Mouse (Mus musculus): ENCODE measurements around the gene Cacna1h. TPM values are rescaled to one million over a fixed set of nuclear protein-coding genes. Genes with fewer than 3 reads are reported as not detected.

Gene Cacna1h
- polyA plus RNA-seq, 1 experiment from 2014 or later, result 2.1 TPM

DNA sequence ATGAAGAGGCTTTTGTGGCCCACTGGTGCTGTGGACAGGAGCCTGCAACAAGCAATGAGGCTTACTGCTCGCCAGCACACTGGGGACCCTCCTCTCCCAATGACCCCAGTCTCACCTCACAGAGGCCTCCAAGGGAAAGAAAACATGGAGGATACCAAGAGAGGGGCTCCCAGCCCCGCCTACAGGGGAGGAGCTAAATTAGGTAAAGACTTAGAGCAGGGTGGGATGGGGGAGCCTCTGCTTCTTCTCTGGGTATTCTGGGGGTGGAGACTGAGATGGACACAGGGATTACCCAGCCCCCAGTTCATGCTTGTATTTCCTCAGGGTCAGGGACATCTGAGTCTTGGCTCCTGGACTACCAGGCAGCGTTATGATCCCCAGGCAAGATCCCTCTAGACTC is 18.7 kb downstream of the Cacna1h start:
- Histone ChIP-seq H3K27me3 (ENCODE audit: low read depth, poor library complexity, severe bottlenecking) (no peaks in the 10 kb centered on the region), H3K4me1 (peaks cover 79% of the 10 kb centered on the region), H3K4me3 (peak overlapping the region; percentile 32; the same call in 1 of the 2 replicates), H3K27ac (replicated peaks) (peak overlapping the region; percentile 90), H3K36me3 (no peaks in the 10 kb centered on the region), H3K9me3 (replicated peaks) (no peaks in the 10 kb centered on the region)
- WGBS, result 47% methylated on average over 3 of the region's 3 CpGs
- no peak for DNase-seq (ENCODE audit: low spot score)

DNA sequence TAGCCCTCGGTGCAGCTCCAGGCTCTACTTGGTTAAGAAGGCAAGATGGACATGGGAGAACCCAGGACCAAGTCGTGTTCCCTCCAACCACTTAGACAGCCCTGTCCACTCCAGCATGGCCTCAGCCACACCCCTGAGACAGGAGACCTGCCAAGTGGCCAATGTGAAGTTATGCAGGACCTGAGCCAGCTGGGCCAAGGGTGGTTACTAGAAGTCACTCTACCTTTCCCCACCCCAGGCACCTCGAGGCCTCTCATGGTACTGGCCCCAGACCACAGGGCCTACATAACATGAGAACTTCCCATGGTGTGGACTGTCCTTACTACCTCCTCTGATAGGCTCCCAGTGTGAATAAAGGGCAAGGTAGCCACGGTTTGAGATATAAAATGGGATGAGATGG is 19.4 kb downstream of the Cacna1h start:
- no peaks in the 10 kb centered on the region for H3K36me3 ChIP-seq
- no peaks in the 10 kb centered on the region for H3K9me3 ChIP-seq (replicated peaks)
- H3K4me1 ChIP-seq, result peaks cover 79% of the 10 kb centered on the region
- WGBS, result 81% methylated on average over 4 of the region's 4 CpGs
- H3K27ac ChIP-seq (replicated peaks), result peak overlapping the region; percentile 90; the same call in 1 of the 2 replicates
- H3K4me3 ChIP-seq, result no peak overlapping the region
- no peaks in the 10 kb centered on the region for H3K27me3 ChIP-seq (ENCODE audit: low read depth, poor library complexity, severe bottlenecking)
- DNase-seq (ENCODE audit: low spot score), result no peak

DNA sequence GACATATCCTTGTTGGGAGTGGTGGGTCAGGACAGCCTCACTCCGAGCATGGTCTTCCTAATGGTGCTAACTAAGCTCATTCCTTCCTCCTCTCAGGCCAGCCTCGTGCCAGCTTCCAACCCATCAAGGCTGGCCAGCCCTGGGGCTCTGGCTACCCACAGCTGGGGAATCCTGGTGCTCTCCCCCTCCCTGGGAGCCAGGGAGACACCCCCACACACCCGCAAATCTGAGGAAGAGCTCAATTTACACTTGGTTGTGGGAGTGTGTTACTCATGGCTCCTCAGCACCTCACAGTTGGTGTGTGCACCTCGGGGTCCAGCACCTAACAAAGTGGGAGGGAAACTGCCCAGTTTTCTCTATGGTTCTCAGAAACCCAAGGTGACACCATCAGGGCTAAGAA is 22.3 kb downstream of the Cacna1h start:
- Histone ChIP-seq H3K36me3 (no peaks in the 10 kb centered on the region), H3K27ac (replicated peaks) (0 out of 2 replicates have a peak overlapping the region, but pooled peaks have one; percentile 42), H3K9me3 (replicated peaks) (no peaks in the 10 kb centered on the region), H3K4me1 (peaks cover 74% of the 10 kb centered on the region), H3K27me3 (ENCODE audit: low read depth, poor library complexity, severe bottlenecking) (0 out of 2 replicates have a peak, but pooled peaks cover 5% of the 10 kb centered on the region), H3K4me3 (no peak overlapping the region)
- no peak for DNase-seq (ENCODE audit: low spot score)
- 73% methylated on average over 4 of the region's 4 CpGs for WGBS

DNA sequence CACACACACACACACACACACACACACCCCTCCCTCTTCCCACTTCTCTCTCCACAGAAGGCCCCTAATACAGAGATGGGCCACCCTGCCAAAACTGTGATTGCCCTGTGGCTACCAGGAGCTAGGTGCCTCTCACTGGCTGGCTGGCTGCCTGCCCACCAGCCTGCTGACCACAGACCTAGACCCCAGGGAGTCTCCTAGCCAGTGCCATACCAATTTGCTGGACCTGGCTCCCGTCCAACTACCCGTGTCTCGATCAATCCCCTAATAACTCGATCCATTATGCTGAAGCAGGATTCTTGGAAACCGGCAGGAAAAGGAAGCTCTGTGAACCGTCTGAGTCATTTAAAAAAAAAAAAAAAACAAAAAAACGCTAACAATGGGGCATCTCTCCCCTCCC is 22.8 kb downstream of the Cacna1h start:
- H3K27ac ChIP-seq (replicated peaks), result no peak overlapping the region

DNA sequence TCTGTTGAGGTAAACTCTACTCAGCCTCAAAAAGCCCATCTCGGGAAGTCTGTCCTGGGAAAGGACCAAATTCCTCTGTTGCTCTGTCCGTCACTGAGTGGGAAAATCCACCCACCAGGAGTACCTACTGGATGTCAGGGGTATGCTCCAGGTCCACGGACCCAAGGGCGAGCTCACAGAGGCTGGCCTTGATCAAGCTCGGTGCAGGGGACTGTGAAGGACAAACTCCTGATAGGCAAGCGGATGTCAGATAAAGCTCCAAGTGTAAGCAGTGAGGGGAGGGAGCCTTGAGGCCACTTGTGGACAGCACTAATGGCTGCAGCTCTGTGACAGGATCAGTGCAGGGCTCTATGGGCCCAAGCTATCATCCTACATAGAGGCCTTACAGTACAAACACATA is 23.4 kb downstream of the Cacna1h start:
- Histone ChIP-seq H3K27ac (replicated peaks) (0 out of 2 replicates have a peak overlapping the region, but pooled peaks have one; percentile 52), H3K27me3 (ENCODE audit: low read depth, poor library complexity, severe bottlenecking) (0 out of 2 replicates have a peak, but pooled peaks cover 6% of the 10 kb centered on the region)

More for the DNA sequence above, 22.8 kb downstream of the Cacna1h start:
- no peak overlapping the region for H3K4me3 ChIP-seq
- H3K36me3 ChIP-seq, result no peaks in the 10 kb centered on the region
- 68% methylated on average over 7 of the region's 7 CpGs for WGBS
- 0 out of 2 replicates have a peak, but pooled peaks cover 5% of the 10 kb centered on the region for H3K27me3 ChIP-seq (ENCODE audit: low read depth, poor library complexity, severe bottlenecking)
- DNase-seq (ENCODE audit: low spot score), result no peak
- peaks cover 74% of the 10 kb centered on the region for H3K4me1 ChIP-seq
- no peaks in the 10 kb centered on the region for H3K9me3 ChIP-seq (replicated peaks)

DNA sequence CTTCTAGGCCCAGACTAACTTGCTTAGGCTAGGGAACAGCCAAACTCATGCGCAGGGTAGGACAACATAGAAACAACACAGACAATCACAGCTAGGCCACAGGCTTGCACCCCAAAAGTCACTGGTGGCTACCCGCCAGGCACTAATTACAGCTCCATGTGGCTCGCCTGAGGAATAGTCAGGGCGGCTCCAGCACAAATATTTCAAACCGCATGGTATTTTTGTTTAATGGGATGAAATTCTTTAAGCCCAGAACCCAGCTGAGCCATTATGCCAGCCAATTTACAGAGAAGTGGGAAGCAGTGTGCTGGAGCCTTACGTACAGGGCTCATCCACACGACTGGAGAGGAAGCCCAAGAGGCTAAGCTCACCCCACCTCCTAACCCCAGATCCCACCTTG is 24.0 kb downstream of the Cacna1h start:
- Histone ChIP-seq H3K36me3 (no peaks in the 10 kb centered on the region), H3K27me3 (ENCODE audit: low read depth, poor library complexity, severe bottlenecking) (peaks cover 12% of the 10 kb centered on the region; the same call in 1 of the 2 replicates), H3K9me3 (replicated peaks) (no peaks in the 10 kb centered on the region), H3K4me3 (no peak overlapping the region), H3K27ac (replicated peaks) (peak overlapping the region; percentile 52; the same call in 1 of the 2 replicates), H3K4me1 (peaks cover 74% of the 10 kb centered on the region)
- no peak for DNase-seq (ENCODE audit: low spot score)
- 76% methylated on average over 7 of the region's 7 CpGs for WGBS

More for the DNA sequence above, 23.4 kb downstream of the Cacna1h start:
- Histone ChIP-seq H3K9me3 (replicated peaks) (no peaks in the 10 kb centered on the region), H3K4me1 (peaks cover 74% of the 10 kb centered on the region), H3K4me3 (no peak overlapping the region), H3K36me3 (no peaks in the 10 kb centered on the region)
- 82% methylated on average over 6 of the region's 6 CpGs for WGBS
- DNase-seq (ENCODE audit: low spot score), result no peak

DNA sequence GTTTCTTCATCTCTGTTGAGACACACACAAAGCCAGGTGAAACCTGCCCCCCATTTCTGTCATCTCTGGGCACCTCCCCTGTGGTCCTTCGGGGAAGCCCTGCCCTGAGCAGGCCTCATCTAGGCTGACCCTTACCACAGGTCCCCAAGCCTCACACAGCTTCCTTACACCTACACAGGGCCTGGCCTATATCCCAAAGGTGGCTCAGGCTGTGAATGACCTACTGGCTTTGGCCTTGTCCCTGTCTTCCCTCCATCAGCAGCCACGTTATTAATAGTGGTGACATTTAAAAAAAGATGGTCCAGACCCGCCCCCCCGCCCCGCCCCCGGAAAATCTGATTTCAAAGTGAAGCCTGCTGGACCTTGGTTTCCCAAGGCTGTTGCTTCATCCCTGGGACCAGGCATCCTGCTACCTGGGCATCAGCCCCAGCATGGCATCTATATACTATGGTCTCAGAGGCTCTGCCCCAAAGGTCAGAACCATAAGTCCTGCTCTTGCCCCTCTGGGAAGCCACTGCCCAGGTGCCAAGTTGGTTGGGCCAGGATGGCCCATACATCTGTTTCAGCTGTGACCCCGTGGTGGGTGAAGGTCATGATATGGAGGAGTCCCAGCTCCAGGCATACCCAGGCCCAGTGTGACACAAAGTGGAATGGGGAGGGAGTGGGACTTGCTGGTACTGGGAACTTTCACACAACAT is 25.1 kb downstream of the Cacna1h start:
- 79% methylated on average over 7 of the region's 7 CpGs for WGBS
- no peaks in the 10 kb centered on the region for H3K9me3 ChIP-seq (replicated peaks)
- DNase-seq (ENCODE audit: low spot score), result no peak
- H3K4me1 ChIP-seq, result peaks cover 75% of the 10 kb centered on the region
- no peak overlapping the region for H3K27ac ChIP-seq (replicated peaks)
- H3K4me3 ChIP-seq, result no peak overlapping the region
- H3K27me3 ChIP-seq (ENCODE audit: low read depth, poor library complexity, severe bottlenecking), result peaks cover 24% of the 10 kb centered on the region
- H3K36me3 ChIP-seq, result no peaks in the 10 kb centered on the region

DNA sequence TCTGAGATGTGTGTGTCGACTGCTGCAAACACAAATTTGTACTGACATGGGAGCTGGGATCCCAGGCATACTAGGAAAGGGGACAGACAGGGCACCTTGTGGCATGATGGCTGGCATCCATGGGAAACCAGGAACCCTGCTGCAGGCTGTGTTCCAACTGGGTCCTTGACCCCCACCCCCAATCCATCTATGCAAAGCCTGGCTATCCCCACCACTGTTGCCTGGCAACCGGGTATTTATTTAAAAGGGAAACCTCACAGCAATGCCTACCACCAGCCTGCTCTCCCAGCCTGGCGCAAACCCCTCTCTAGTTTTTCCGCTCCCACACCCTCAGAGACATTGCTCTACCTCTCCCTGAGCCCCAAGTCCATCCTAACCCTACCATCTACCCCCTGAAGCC is 26.2 kb downstream of the Cacna1h start:
- Histone ChIP-seq H3K4me3 (no peak overlapping the region), H3K36me3 (no peaks in the 10 kb centered on the region), H3K9me3 (replicated peaks) (no peaks in the 10 kb centered on the region), H3K4me1 (peaks cover 82% of the 10 kb centered on the region), H3K27me3 (ENCODE audit: low read depth, poor library complexity, severe bottlenecking) (peaks cover 35% of the 10 kb centered on the region), H3K27ac (replicated peaks) (peak overlapping the region; percentile 84)
- 65% methylated on average over 4 of the region's 4 CpGs for WGBS
- no peak for DNase-seq (ENCODE audit: low spot score)

DNA sequence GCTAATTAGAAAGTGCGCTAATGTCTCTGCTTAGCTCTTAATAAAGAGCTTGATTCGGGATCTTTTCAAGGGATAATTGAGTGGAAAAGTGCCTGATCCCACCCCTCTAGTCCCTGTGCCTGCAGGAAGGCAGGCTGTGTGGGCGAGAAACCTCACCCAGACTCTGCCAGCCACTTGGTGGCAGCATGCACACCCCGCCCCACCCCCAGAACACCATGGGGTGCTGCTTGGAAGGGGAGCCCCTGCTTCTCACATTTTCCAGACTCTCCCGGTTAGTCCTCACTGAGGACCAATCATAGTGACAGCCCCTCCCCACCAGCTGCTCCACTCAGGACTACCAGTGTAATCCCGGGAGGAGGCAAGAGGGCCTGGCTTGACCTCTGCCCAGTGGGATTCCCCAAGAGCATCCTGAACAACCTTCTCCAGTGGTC is 27.6 kb downstream of the Cacna1h start:
- no peaks in the 10 kb centered on the region for H3K36me3 ChIP-seq
- peaks cover 47% of the 10 kb centered on the region for H3K27me3 ChIP-seq (ENCODE audit: low read depth, poor library complexity, severe bottlenecking)
- H3K27ac ChIP-seq (replicated peaks), result peak overlapping the region; percentile 84
- H3K4me1 ChIP-seq, result peaks cover 91% of the 10 kb centered on the region
- no peaks in the 10 kb centered on the region for H3K9me3 ChIP-seq (replicated peaks)
- WGBS, result 14% methylated on average over 6 of the region's 6 CpGs
- no peak for DNase-seq (ENCODE audit: low spot score)
- peak overlapping the region; percentile 17; the same call in 1 of the 2 replicates for H3K4me3 ChIP-seq

DNA sequence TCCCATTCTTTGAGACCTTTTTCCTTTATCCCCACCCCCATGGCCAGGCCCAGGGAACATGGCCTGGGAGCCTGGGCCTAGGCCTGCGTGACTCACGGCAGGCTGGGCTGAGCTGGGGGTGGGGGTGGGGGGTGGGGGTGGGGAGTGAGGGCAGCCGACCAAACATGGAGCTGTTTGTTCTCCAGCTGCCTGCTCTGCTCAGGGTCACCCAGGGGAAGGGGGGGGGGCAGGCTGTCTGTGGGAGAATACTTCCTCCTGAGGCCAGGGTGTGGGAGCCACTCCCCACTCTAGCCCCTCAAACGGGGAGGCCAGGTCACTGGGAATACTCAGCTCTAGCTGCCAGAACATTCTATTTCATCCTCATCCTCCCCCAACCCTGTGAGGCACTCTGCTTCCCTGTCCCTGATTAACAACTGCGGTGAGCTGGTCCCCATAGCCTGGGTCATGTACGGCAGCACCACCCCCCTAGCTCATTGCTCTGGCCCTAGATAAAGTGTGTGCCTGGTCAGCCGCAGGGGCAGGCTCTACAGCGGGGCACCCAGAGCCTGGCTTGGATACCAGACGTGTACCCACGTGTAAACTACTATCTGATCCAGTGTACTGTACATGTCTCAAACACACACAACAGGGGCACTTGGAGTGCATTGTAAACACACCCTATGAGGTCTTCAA is 28.2 kb downstream of the Cacna1h start:
- 11% methylated on average over 10 of the region's 10 CpGs for WGBS
- Histone ChIP-seq H3K4me3 (0 out of 2 replicates have a peak overlapping the region, but pooled peaks have one; percentile 11), H3K27me3 (ENCODE audit: low read depth, poor library complexity, severe bottlenecking) (peaks cover 54% of the 10 kb centered on the region), H3K4me1 (peaks cover 87% of the 10 kb centered on the region), H3K9me3 (replicated peaks) (no peaks in the 10 kb centered on the region), H3K36me3 (no peaks in the 10 kb centered on the region), H3K27ac (replicated peaks) (peak overlapping the region; percentile 84)
- peak; percentile 39 for DNase-seq (ENCODE audit: low spot score)

DNA sequence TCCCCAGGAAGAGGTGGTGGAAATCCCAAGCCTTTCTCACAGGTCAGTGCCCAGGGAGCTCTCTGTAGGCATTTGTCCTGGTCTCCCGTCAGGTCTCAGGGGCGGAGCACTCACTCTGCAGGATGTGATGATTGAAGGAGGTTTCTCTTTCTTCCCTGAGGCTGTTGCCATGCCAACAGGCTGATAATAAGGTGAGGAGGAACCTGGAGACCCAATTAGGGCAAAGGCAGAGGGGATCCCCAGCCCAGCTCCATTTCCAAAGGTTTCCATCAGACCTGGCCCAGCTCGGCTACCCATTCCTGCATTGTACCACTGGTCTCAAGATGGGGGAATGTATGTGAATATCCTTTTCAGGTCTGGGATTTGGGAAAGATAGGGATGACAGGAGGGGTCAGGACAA is 29.4 kb downstream of the Cacna1h start:
- H3K36me3 ChIP-seq, result no peaks in the 10 kb centered on the region
- no peak for DNase-seq (ENCODE audit: low spot score)
- H3K4me1 ChIP-seq, result peaks cover 76% of the 10 kb centered on the region
- WGBS, result 24% methylated on average over 3 of the region's 3 CpGs
- H3K4me3 ChIP-seq, result no peak overlapping the region
- H3K9me3 ChIP-seq (replicated peaks), result no peaks in the 10 kb centered on the region
- peak overlapping the region; percentile 84 for H3K27ac ChIP-seq (replicated peaks)
- H3K27me3 ChIP-seq (ENCODE audit: low read depth, poor library complexity, severe bottlenecking), result peaks cover 65% of the 10 kb centered on the region

DNA sequence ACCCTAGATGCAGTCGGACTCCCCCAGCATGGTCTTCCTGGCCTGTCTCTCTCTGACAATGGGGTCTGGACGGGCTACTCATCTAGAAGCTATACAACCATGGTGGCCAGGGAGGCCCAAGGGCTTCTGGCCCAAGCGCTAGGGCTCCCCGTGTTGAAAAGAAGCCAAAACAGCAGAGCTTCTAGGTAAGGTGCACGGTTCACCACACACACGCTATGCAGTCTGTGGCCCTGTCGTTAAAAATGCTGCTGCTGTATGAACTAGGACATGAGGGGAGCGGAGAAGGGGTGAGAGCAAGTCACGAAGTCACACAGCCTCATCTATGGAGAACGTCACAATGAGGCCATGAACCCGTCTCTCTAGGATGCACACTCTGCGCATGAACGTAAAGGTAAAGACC is 31.4 kb downstream of the Cacna1h start:
- Histone ChIP-seq H3K4me3 (no peak overlapping the region), H3K27ac (replicated peaks) (0 out of 2 replicates have a peak overlapping the region, but pooled peaks have one; percentile 2), H3K36me3 (no peaks in the 10 kb centered on the region), H3K4me1 (peaks cover 72% of the 10 kb centered on the region), H3K9me3 (replicated peaks) (no peaks in the 10 kb centered on the region), H3K27me3 (ENCODE audit: low read depth, poor library complexity, severe bottlenecking) (peaks cover 78% of the 10 kb centered on the region)
- no peak for DNase-seq (ENCODE audit: low spot score)
- 80% methylated on average over 13 of the region's 13 CpGs for WGBS

DNA sequence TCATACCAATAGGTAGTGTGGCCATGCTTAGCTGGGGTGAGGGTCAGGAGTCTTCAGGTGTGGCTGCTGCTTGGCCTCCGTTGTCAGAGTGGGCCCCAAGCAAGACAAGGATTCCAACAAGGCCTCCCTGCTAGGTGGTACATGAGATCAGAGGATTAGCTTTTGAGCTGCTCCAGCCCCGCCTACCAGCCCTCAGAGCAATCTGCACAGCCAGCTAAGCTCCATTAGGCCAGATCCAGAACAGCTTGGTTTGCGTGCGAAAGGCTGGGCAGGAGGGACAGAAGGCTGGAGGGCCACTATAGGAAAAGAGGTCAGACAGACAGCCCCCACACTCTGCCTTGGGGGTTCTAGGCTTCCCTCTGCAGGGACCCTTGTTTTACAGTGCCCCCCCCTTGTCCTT is 32.1 kb downstream of the Cacna1h start:
- Histone ChIP-seq H3K4me1 (peaks cover 65% of the 10 kb centered on the region), H3K4me3 (no peak overlapping the region), H3K27me3 (ENCODE audit: low read depth, poor library complexity, severe bottlenecking) (peaks cover 77% of the 10 kb centered on the region), H3K9me3 (replicated peaks) (no peaks in the 10 kb centered on the region), H3K27ac (replicated peaks) (no peak overlapping the region), H3K36me3 (no peaks in the 10 kb centered on the region)
- WGBS, result 4% methylated on average over 4 of the region's 4 CpGs
- DNase-seq (ENCODE audit: low spot score), result peak; percentile 32
